Mouse (Mus musculus) right cerebral cortex, adult 2 months (tissue): ENCODE results near the gene Gm3239.
"Not testable (repeated sequence)": the region's sequence is repeated elsewhere in the genome, so short reads cannot be mapped to it uniquely, and the experiment has no call there.

Experiments used
- DNase-seq, 2 experiments: peaks; one replicate each; pipeline ENCODE4 v3.0.0; 2021 to 2022; ENCODE audit warnings: low spot score in 2 of 2

Gene Gm3239

DNA sequence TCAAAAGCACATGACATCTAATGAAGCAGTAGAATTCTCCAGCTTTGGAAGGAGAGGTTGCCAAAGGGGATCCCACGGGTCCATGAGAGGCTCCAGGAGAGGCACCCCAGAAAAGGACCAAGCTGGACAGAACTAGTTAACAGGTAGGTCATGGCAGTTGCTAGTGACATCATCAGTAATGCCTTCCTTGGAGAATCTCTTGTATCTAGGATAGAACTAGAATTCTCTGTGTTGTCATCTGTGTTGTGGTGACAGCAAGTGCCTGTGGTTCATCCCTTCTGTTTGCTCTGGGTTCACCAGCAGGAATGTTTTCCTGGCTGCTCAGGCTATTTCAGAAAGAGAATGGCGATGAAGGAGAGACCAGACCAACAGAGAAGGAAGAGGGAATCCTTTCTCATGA lies at the start of gene Gm3239:
Gene Gm3239 (plus strand): TSS at position 301 of the 400 bp plus-strand sequence.
- DNase-seq = not testable (repeated sequence)

DNA sequence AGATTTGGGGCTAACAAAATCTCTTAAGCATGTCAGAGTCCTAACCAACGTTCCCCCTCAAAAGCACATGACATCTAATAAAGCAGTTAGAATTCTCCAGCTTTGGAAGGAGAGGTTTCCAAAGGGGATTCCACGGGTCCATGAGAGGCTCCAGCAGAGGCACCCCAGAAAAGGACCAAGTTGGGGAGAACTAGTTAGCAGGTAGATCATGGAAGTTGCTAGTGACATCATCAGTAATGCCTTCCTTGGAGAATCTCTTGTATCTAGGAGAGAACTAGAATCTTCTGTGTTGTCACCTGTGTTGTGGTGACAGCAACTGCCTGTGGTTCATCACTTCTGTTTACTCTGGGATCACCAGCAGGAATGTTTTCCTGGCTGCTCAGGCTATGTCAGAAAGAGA lies 31.9 kb upstream of the Gm3239 start, which contains the start of gene Gm8159:
Gene Gm8159 (plus strand): TSS at position 301 of the 400 bp plus-strand sequence.
- DNase-seq = not testable (repeated sequence)

DNA sequence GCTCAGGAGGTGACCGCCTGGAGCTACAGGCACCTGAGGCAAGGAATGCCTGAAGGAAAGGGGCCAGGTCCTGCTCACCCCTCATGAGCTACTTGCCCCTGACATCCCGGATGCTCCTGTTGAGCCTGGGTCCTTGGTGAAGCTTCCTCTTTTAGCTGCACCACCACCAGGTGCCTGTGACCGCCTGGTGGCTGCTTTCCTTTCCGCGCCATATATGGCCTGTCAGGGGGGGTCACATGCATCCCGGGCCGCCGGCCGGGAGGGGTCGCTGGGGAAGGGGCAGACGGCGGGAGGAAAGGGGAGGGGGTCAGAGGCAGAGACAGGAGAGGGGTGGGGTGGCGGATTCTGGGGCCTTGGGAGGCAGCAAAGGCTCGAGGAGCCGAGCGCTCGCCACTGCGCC lies 14.7 kb upstream of the Gm3239 start:
- peak; percentile 3 to 7 for DNase-seq

DNA sequence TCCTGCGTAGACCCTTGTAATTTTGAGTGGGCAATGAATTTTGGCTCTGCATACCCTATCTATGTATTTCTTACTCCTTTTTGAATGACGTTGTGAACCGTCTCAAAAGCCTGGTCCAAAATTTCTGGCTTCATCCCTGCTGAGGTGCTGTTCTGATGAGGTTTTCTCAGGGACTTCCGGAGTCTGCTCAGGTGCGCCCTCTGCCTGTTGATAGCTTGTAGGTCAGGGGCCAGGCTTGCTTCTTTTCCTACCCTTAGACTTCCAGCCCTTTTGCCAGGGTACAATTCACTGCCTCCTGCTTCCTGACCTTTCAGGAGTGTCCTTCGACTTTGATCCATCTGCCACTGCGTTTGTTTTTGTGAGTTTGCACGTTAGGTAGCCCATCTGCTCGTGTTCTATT lies 13.7 kb upstream of the Gm3239 start:
- DNase-seq = peak; percentile 31 to 40

DNA sequence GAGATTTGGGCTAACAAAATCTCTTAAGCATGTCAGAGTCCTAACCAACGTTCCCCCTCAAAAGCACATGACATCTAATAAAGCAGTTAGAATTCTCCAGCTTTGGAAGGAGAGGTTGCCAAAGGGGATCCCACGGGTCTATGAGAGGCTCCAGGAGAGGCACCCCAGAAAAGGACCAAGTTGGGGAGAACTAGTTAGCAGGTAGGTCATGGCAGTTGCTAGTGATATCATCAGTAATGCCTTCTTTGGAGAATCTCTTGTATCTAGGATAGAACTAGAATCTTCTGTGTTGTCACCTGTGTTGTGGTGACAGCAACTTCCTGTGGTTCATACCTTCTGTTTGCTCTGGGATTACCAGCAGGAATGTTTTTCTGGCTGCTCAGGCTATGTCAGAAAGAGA lies 44.9 kb downstream of the Gm3239 start, which contains the start of gene Gm7876:
Gene Gm7876 (plus strand): TSS at position 301 of the 400 bp plus-strand sequence.
- DNase-seq = not testable (repeated sequence)
